Mouse (Mus musculus): Measurements from ENCODE around the gene Gnb1.

GRCm38 (mm10) chr4:155563400-155564231 lies 72.5 kb downstream of the Gnb1 start:
- TF ChIP-seq CTCF (IDR thresholded peaks at IDR 0.05; ENCODE audit: low read depth, low read length) (peak; percentile 28), EP300 (IDR thresholded peaks at IDR 0.05; ENCODE audit: insufficient read depth, low read depth, low read length) (peak; percentile 41; the same call in 1 of the 2 replicates), POLR2A (IDR thresholded peaks at IDR 0.05; ENCODE audit: insufficient read depth, low read length) (no peak)
